Mouse (Mus musculus): ENCODE data around the gene Gm29554. TPM values are rescaled to one million over a fixed set of nuclear protein-coding genes. Genes with fewer than 3 reads are reported as not detected.

The Gm29554 gene
- polyA plus RNA-seq (2017; shearing (Covaris generic)), result not detected

DNA sequence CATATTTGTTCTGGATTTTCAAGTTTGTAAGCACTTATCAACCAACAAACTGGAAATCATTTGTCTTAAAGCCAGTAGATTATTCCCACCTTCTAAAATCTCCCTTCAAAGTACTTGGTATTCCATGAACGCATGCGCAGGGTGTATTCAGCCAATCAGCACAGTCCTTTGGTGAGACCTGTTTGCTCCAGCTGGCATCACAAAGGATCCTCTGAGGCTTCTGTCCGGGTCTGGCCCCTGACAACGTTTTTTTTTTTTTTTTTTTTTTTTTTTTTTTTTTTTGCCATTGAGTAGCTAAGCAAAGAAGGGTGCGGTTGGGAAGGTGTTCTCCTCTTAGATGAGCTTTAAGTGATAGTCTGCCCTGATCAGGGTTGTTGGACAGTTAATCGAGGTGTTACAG is at the start of gene Gm29554:
TSS of gene Gm29554 (plus strand) at position 301 of the 400 bp plus-strand sequence.

Other genes with a start within 250 kb of the Gm29554 start
- not detected for gene Gm20812, start 108.0 kb downstream of the Gm29554 start, polyA plus RNA-seq (2017; shearing (Covaris generic))

Measured in activated CD4-positive, CD25-positive, alpha-beta regulatory T cell (primary cell).